ENCODE assay signal across 7 mouse cellular contexts in genomic region chr5:93093638-93094527, GRCm38 (mm10). TPM values are rescaled to one million over a fixed set of nuclear protein-coding genes. Genes with fewer than 3 reads are reported as not detected.
DNase-seq lines count a peak whose midpoint lies in the region; TF ChIP-seq lines count a peak whose summit lies in the region.

No protein-coding gene starts in this region.

- H3K4me3 ChIP-seq in ES-Bruce4 (ENCODE audit: low read depth, low read length) (peak overlapping the region; percentile 70), macrophage (ENCODE audit: inconsistent target) (peak overlapping the region; percentile 80)
- H3K4me3 ChIP-seq in embryonic fibroblast, embryonic 13.5 days (ENCODE audit: insufficient read depth, low read length), result peak overlapping the region; percentile 82

- TF ChIP-seq POLR2A in ES-Bruce4 (IDR thresholded peaks at IDR 0.05; ENCODE audit: insufficient read depth, low read length), result no peak
- peak; percentile 36; the same call in 1 of the 2 replicates for TF ChIP-seq POLR2A in embryonic fibroblast, embryonic 13.5 days (IDR thresholded peaks at IDR 0.05; ENCODE audit: low read depth, low read length)

- no peak for TF ChIP-seq CTCF in ES-Bruce4 (IDR thresholded peaks at IDR 0.05; ENCODE audit: low read depth, low read length)
- no peak for TF ChIP-seq CTCF in embryonic fibroblast, embryonic 13.5 days (IDR thresholded peaks at IDR 0.05; ENCODE audit: borderline replicate concordance, insufficient read depth, low read length)

- peak; percentile 43 for DNase-seq in adrenal gland, adult 2 months
- DNase-seq in heart, postnatal 25 days (ENCODE audit: low spot score), result peak; percentile 19
- peak; percentile 47 to 68 for DNase-seq in left cerebral cortex, postnatal 10 days (ENCODE audit: extremely low spot score in 1 of 2, low spot score in 2 of 2)
- DNase-seq in right cerebral cortex, postnatal 36 days (ENCODE audit: low spot score in 2 of 2), result peak; percentile 19 to 48

- H3K27ac ChIP-seq in ES-Bruce4 (ENCODE audit: insufficient read depth, low read length), result peak overlapping the region; percentile 17
- peak overlapping the region; percentile 76 for H3K27ac ChIP-seq in embryonic fibroblast, embryonic 13.5 days (ENCODE audit: insufficient read depth, low read length)
- H3K27ac ChIP-seq in macrophage, result peak overlapping the region; percentile 62

- peak overlapping the region; percentile 93 for H3K9ac ChIP-seq in ES-Bruce4 (ENCODE audit: low read depth, poor library complexity, severe bottlenecking)

- peaks cover 3% of the 10 kb centered on the region for H3K4me1 ChIP-seq in ES-Bruce4 (ENCODE audit: control insufficient read depth, insufficient read depth, low read length)
- peaks cover 11% of the 10 kb centered on the region for H3K4me1 ChIP-seq in embryonic fibroblast, embryonic 13.5 days (ENCODE audit: control insufficient read depth, insufficient read depth, low read length)

- intact Hi-C loops in heart, postnatal 25 days (cut with DNase I), result loop anchor here (2.0 to 5.0 kb wide), 5 partner anchors 33 to 173 kb away; partner anchors contain the start of gene Ccng2
- intact Hi-C loops in left cerebral cortex, postnatal 10 days (cut with DNase I), result loop anchor here (2.0 to 5.0 kb wide), 2 partner anchors 38 to 69 kb away; no protein-coding TSS in a partner anchor

- H3K27me3 ChIP-seq in ES-Bruce4 (ENCODE audit: control insufficient read depth, insufficient read depth, low read length, poor library complexity, severe bottlenecking), result no peaks in the 10 kb centered on the region

- peaks cover 54% of the 10 kb centered on the region for H3K79me2 ChIP-seq in macrophage (ENCODE audit: inconsistent target)

- 0 out of 2 replicates have a peak, but pooled peaks have one; percentile 44 for TF ChIP-seq EP300 in ES-Bruce4 (IDR thresholded peaks at IDR 0.05; ENCODE audit: insufficient read depth, low read depth, low read length)

- no peaks in the 10 kb centered on the region for H3K36me3 ChIP-seq in ES-Bruce4 (ENCODE audit: control insufficient read depth, insufficient read depth, low read length, poor library complexity, severe bottlenecking)
- H3K36me3 ChIP-seq in macrophage (ENCODE audit: inconsistent target), result no peaks in the 10 kb centered on the region

- no peaks in the 10 kb centered on the region for H3K9me3 ChIP-seq in ES-Bruce4 (replicated peaks; ENCODE audit: control insufficient read depth, insufficient read depth, low read length, poor library complexity, severe bottlenecking)

- WGBS in macrophage (ENCODE audit: missing documents), result 3% methylated on average over 40 of the region's 50 CpGs

RNA-seq across cellular contexts. Expression of gene Sept11, which starts 0.6 kb away (rescaled TPM):
- 187 and 194 TPM in 2 replicates for polyA plus RNA-seq in ES-Bruce4 (2011; ENCODE audit: insufficient read depth, insufficient read length, low read depth, missing spikeins)
- 10 to 100 TPM; 41.3 to 51.4 TPM for total RNA-seq in adrenal gland, adult 2 months (2021)
- polyA plus RNA-seq in adrenal gland, adult 2 months (2012; rRNA removed), result 8.4 and 9.4 TPM in 2 replicates
- 406 and 428 TPM in 2 replicates for polyA plus RNA-seq in embryonic fibroblast, embryonic 13.5 days (2011; ENCODE audit: insufficient read length, low read depth, missing spikeins)
- total RNA-seq in heart, postnatal 25 days (2021), result 10 to 100 TPM; 35.0 to 35.2 TPM
- total RNA-seq in left cerebral cortex, postnatal 10 days (2021), result 100 to 1,000 TPM; 198 to 200 TPM
- total RNA-seq in macrophage (2018; cell fraction: chromatin; rRNA removed), result 100 to 1,000 TPM in 10 of 26 experiments, 10 to 100 TPM in 16; 32.5 to 702 (median 72.5) TPM
- 100 to 1,000 TPM in 1 of 26 experiments, 10 to 100 TPM in 25; 16.7 to 123 (median 31.1) TPM for total RNA-seq in macrophage (2018; cell fraction: cytosol; rRNA removed)
- 100 to 1,000 TPM in 8 of 26 experiments, 10 to 100 TPM in 18; 30.8 to 594 (median 77.0) TPM for total RNA-seq in macrophage (2018; cell fraction: nucleus; rRNA removed)
- 17.4 to 33.9 TPM (median 33.0 TPM) in 3 replicates for polyA plus RNA-seq in macrophage (2018)

RNA-seq across cellular contexts. Expression of gene Sowahb, which starts 49.1 kb away (rescaled TPM):
- polyA plus RNA-seq in ES-Bruce4 (2011; ENCODE audit: insufficient read depth, insufficient read length, low read depth, missing spikeins), result 5.3 and 6.5 TPM in 2 replicates
- total RNA-seq in adrenal gland, adult 2 months (2021), result under 1 TPM in 1 of 2 experiments, not detected in 1; 0.07 TPM
- polyA plus RNA-seq in adrenal gland, adult 2 months (2012; rRNA removed), result not detected in 2 replicates
- polyA plus RNA-seq in embryonic fibroblast, embryonic 13.5 days (2011; ENCODE audit: insufficient read length, low read depth, missing spikeins), result not detected in 2 replicates
- not detected for total RNA-seq in heart, postnatal 25 days (2021)
- total RNA-seq in left cerebral cortex, postnatal 10 days (2021), result 1 to 10 TPM; 3.0 to 3.5 TPM
- not detected for total RNA-seq in macrophage (2018; cell fraction: chromatin; rRNA removed)
- under 1 TPM in 1 of 26 experiments, not detected in 25; under 0.01 TPM for total RNA-seq in macrophage (2018; cell fraction: cytosol; rRNA removed)
- total RNA-seq in macrophage (2018; cell fraction: nucleus; rRNA removed), result not detected
- not detected in 3 replicates for polyA plus RNA-seq in macrophage (2018)

Comparison
In these comparisons a context has a peak if more than half of its experiments do, and no peak if none do; other contexts are left out.
1. Peak in every context shown above with its lines: DNase-seq, H3K4me3 ChIP-seq and H3K27ac ChIP-seq.
2. H3K27ac ChIP-seq: peak in every context shown above with its lines; median percentile 76 in embryonic fibroblast, embryonic 13.5 days; 62 in macrophage; 17 in ES-Bruce4.